Mouse (Mus musculus): ENCODE measurements at regions not wholly inside any gene's neighbourhood (a gene's known extent, or its start where the extent isn't known, plus 50 kb on each side); places are given as distances from the start of the nearest gene placed in this dataset.

GRCm38 (mm10) chr17:83138493-83139417 lies 76.3 kb upstream of the Pkdcc start:
- peak; percentile 65 for DNase-seq

- DNase-seq, result peak; percentile 77
These were observed 66.6 kb upstream of the Pkdcc start for GRCm38 (mm10) chr17:83148371-83148929.

GRCm38 (mm10) chr17:83149336-83149735 lies 65.8 kb upstream of the Pkdcc start:
- no peak for DNase-seq

DNA sequence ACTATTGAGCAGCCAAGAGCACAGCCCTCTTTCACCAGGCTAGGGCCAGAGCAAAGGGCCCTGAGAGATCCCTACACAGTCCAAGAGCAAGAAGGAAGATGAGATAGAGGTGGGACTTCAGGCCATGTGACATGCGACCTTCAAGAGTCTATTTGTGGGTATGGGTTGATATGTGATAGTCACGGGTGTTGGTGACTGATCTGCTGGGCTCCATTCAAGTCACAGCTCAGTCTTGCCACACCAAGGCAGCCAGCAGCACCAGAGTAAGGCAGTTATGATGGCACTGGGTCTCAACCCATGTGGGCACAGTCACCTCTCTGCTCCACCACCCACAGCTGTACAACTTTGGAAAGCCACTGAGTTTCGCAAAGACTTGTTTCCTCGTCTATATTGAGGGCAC lies 60.0 kb upstream of the Pkdcc start:
- DNase-seq, result no peak

DNA sequence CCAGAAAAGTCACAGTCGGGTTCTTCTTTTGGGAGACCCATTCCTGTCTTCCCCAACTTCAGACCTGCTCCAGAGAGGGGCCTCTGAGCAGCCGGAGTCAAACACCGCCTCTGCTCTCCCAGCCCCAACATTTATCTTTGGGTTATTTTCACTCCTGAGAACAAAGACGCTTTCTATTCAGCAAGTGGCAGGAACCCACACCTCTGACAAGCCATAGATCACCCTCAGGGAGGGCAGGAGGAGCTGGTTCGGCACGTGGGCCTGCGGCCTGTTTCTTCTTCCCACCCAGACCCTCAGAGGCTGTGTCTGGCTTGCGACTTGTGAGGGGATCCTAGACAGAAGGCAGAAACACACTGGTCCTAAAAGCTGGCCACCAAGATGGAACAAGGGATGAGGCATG lies 58.4 kb upstream of the Pkdcc start:
- DNase-seq, result no peak

GRCm38 (mm10) chr17:83158053-83158452 lies 57.0 kb upstream of the Pkdcc start:
- no peak for DNase-seq

DNA sequence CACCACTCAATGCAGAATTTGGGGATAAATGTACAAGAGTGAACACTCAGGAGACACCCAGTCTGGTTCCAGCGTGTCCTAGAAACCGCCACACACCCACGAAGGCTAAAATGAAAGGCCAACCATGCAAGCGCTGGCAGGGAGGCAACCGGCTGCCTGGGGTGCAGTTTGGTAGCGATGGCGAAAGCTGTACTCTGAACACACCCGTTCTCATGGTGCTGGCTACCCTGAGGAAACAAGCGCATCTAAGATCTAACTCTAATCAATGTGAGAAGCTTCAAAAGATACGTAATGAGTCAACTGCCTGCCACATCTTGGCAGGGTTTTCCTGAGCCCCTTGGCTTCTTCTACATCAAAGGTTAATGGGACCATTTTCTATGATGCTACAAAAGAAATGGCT lies 56.4 kb upstream of the Pkdcc start:
- no peak for DNase-seq

- no peak for DNase-seq
These were observed 55.5 kb upstream of the Pkdcc start for GRCm38 (mm10) chr17:83159634-83160033.

DNA sequence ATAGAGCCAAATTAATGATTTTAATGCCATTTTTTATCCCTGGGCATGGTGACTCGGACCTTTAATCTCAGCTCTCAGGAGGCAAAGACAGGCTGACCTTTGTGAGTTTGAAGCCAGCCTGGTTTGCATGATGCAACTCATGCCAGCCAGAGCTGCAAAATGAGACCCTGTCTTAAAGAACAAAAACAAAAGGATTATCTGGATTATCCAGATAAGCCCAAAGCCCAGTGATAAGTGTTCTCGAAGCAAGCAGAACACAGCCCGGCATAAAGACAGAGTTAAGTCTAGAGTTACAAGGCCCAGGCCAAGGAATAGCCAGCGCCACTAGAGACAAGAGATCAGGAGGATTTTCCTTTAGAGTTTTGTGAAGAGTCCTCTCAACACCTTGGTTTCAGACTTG lies 54.8 kb upstream of the Pkdcc start:
- DNase-seq, result no peak

GRCm38 (mm10) chr17:83161731-83162130 lies 53.4 kb upstream of the Pkdcc start:
- no peak for DNase-seq

DNA sequence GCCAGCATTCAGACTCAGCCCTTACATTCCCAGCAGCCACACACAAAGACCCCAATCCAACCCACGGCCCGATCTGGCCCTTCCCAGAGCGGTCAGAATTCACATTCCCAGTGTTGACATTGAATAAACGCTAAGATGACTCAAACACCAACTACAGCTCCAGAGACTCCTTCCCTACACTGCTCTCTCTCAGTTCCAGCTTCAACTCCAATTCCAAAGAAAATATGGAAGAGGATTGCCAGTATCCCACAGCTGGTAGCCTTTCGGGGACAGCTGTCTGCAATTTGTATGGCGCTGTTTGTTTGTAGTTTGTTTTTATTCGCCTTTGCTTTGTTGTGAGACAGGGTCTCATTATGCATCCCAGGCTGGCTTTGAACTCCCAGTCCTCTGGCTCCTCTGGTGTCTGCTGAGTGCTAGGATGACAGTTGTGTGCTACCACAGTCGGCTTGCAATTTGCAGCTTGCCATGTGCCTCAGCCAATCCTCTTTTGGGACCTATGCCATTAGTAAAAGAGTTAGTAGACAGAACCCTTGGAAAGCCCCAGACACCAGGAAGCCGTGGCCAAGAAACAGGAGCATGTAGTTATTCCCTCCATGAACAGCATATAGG lies 51.0 kb upstream of the Pkdcc start:
- DNase-seq, result peak; percentile 39

DNA sequence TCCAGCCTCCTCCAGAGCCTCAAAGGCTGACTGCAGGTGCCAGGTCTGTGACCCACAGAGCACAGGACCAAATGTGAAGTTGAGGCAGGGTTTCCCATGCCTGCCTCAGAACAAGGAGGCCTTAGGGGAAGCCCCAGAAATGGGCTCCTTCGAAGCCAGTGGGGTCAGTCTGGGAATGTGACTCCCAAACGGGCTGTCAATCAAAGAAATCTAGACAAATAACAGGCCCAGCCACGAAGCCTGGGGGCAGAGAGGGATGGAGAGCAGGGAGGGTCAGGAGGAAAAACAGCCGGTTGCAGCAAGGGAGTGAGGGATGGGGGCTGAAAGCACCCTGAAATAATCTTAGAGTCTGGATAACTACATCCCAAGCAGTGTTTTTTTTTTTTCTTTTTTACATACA lies 50.4 kb upstream of the Pkdcc start:
- DNase-seq, result no peak

GRCm38 (mm10) chr17:83165140-83165539 lies 50.0 kb upstream of the Pkdcc start:
- DNase-seq, result no peak
